Mouse (Mus musculus) adrenal gland, postnatal 4 days (tissue): ENCODE results near the gene Irgq. TPM values are rescaled to one million over a fixed set of nuclear protein-coding genes. Genes with fewer than 3 reads are reported as not detected.

Experiments used
- total RNA-seq, 2 experiments: library from RNA; stranded (reverse); gene quantifications; 2 replicates each; pipeline ENCODE4 v1.2.3; 2021

Gene Irgq
- total RNA-seq, 2 experiments from 2014 or later = 24.9 to 25.7 TPM

Other genes with a start within 250 kb of the Irgq start
- 10 to 100 TPM; 18.3 to 19.5 TPM for gene Zfp61, start 229.5 kb upstream of the Irgq start, total RNA-seq
- gene Zfp94, start 214.0 kb upstream of the Irgq start, total RNA-seq = 1 to 10 TPM; 5.8 to 7.0 TPM
- gene Tescl, start 196.8 kb upstream of the Irgq start, total RNA-seq = under 1 TPM; 0.36 to 0.37 TPM
- gene Lypd5, start 181.5 kb upstream of the Irgq start, total RNA-seq = not detected
- 1 to 10 TPM; 3.0 to 7.3 TPM for gene Kcnn4, start 160.4 kb upstream of the Irgq start, total RNA-seq
- 10 to 100 TPM; 25.6 to 32.3 TPM for gene Smg9, start 131.1 kb upstream of the Irgq start, total RNA-seq
- not detected for gene Irgc1, start 78.4 kb upstream of the Irgq start, total RNA-seq
- 10 to 100 TPM; 11.9 to 13.1 TPM for gene Plaur, start 68.2 kb upstream of the Irgq start, total RNA-seq
- gene Cadm4, start 48.7 kb upstream of the Irgq start, total RNA-seq = 10 to 100 TPM; 12.6 to 17.7 TPM
- 10 to 100 TPM; 11.1 to 16.2 TPM for gene Zfp428, start 23.7 kb upstream of the Irgq start, total RNA-seq
- not detected for gene AC161166.1, start 18.2 kb upstream of the Irgq start, total RNA-seq
- not detected for gene Pinlyp, start 15.4 kb downstream of the Irgq start, total RNA-seq
- gene Xrcc1, start 15.6 kb downstream of the Irgq start, total RNA-seq = 10 to 100 TPM; 56.8 to 64.4 TPM
- gene Ethe1, start 56.9 kb downstream of the Irgq start, total RNA-seq = 10 to 100 TPM; 17.7 to 20.4 TPM
- 1 to 10 TPM; 1.8 to 2.0 TPM for gene Zfp575, start 57.0 kb downstream of the Irgq start, total RNA-seq
- gene Phldb3, start 80.1 kb downstream of the Irgq start, total RNA-seq = 1 to 10 TPM; 6.5 to 6.9 TPM
- gene Lypd3, start 105.9 kb downstream of the Irgq start, total RNA-seq = 1 to 10 TPM in 1 of 2 experiments, under 1 TPM in 1; 0.70 to 1.5 TPM
- not detected for gene Tex101, start 146.0 kb downstream of the Irgq start, total RNA-seq
- gene BC049730, start 178.6 kb downstream of the Irgq start, total RNA-seq = not detected
- gene Gm4763, start 196.2 kb downstream of the Irgq start, total RNA-seq = not detected
- 1 to 10 TPM; 1.5 to 3.9 TPM for gene Cd177, start 229.6 kb downstream of the Irgq start, total RNA-seq
- gene Ceacam10, start 246.5 kb downstream of the Irgq start, total RNA-seq = under 1 TPM; 0.48 to 0.51 TPM